Mouse (Mus musculus) CD4-positive, CD25-positive, alpha-beta regulatory T cell, adult 4 months (primary cell): ENCODE results near the gene Ppm1l. TPM values are rescaled to one million over a fixed set of nuclear protein-coding genes. Genes with fewer than 3 reads are reported as not detected.

Source experiments
- ATAC-seq: one replicate; pipeline ENCODE4 v1.8.0; 2017
- polyA plus RNA-seq, 2 experiments: library from polyadenylated mRNA; unstranded; fragments of 100-300 nt; shearing (Covaris generic); gene quantifications; one replicate each; pipeline ENCODE4 v1.2.1; 2017

Ppm1l gene
- polyA plus RNA-seq, 2 experiments from 2014 or later, result 4.4 to 6.9 TPM

GRCm38 (mm10) chr3:69502009-69502408 is 185.3 kb downstream of the Ppm1l start:
- ATAC-seq, result no peak

GRCm38 (mm10) chr3:69502527-69502926 is 185.9 kb downstream of the Ppm1l start:
- ATAC-seq, result no peak

GRCm38 (mm10) chr3:69505090-69505489 is 188.4 kb downstream of the Ppm1l start:
- ATAC-seq, result no peak

- no peak for ATAC-seq
These were observed 189.7 kb downstream of the Ppm1l start for GRCm38 (mm10) chr3:69506352-69506751.

GRCm38 (mm10) chr3:69509411-69509952 is 192.8 kb downstream of the Ppm1l start:
- ATAC-seq, result no peak

GRCm38 (mm10) chr3:69511881-69512280 is 195.2 kb downstream of the Ppm1l start:
- ATAC-seq, result no peak

GRCm38 (mm10) chr3:69512402-69512801 is 195.7 kb downstream of the Ppm1l start:
- no peak for ATAC-seq

- ATAC-seq, result no peak
These were observed 199.2 kb downstream of the Ppm1l start for GRCm38 (mm10) chr3:69515730-69516350.

GRCm38 (mm10) chr3:69519188-69519587 is 202.5 kb downstream of the Ppm1l start:
- ATAC-seq, result no peak

GRCm38 (mm10) chr3:69519789-69520558 is 203.3 kb downstream of the Ppm1l start:
- no peak for ATAC-seq

- ATAC-seq, result no peak
These were observed 205.6 kb downstream of the Ppm1l start for GRCm38 (mm10) chr3:69522270-69522669.

- ATAC-seq, result peak; percentile 69
These were observed 207.9 kb downstream of the Ppm1l start for GRCm38 (mm10) chr3:69524356-69525071.

GRCm38 (mm10) chr3:69525072-69525529 is 208.4 kb downstream of the Ppm1l start:
- ATAC-seq, result peak; percentile 58

- ATAC-seq, result no peak
These were observed 210.7 kb downstream of the Ppm1l start for GRCm38 (mm10) chr3:69527384-69527783.

GRCm38 (mm10) chr3:69529576-69529975 is 212.9 kb downstream of the Ppm1l start:
- no peak for ATAC-seq

- no peak for ATAC-seq
These were observed 214.8 kb downstream of the Ppm1l start for GRCm38 (mm10) chr3:69531511-69531910.

- no peak for ATAC-seq
These were observed 216.0 kb downstream of the Ppm1l start for GRCm38 (mm10) chr3:69532687-69533086.

- ATAC-seq, result no peak
These were observed 218.8 kb downstream of the Ppm1l start for GRCm38 (mm10) chr3:69535486-69535885.

GRCm38 (mm10) chr3:69535941-69536647 is 219.4 kb downstream of the Ppm1l start:
- ATAC-seq, result no peak

GRCm38 (mm10) chr3:69542962-69543361 is 226.3 kb downstream of the Ppm1l start:
- no peak for ATAC-seq

- ATAC-seq, result no peak
These were observed 227.1 kb downstream of the Ppm1l start for GRCm38 (mm10) chr3:69543730-69544129.

- peak; percentile 90 for ATAC-seq
These were observed 228.4 kb downstream of the Ppm1l start for GRCm38 (mm10) chr3:69545017-69545416.
